Mouse (Mus musculus): ENCODE results near the gene Anapc11. TPM values are rescaled to one million over a fixed set of nuclear protein-coding genes. Genes with fewer than 3 reads are reported as not detected.

Gene Anapc11
- polyA plus RNA-seq, 2 experiments: 190 to 248 TPM

DNA sequence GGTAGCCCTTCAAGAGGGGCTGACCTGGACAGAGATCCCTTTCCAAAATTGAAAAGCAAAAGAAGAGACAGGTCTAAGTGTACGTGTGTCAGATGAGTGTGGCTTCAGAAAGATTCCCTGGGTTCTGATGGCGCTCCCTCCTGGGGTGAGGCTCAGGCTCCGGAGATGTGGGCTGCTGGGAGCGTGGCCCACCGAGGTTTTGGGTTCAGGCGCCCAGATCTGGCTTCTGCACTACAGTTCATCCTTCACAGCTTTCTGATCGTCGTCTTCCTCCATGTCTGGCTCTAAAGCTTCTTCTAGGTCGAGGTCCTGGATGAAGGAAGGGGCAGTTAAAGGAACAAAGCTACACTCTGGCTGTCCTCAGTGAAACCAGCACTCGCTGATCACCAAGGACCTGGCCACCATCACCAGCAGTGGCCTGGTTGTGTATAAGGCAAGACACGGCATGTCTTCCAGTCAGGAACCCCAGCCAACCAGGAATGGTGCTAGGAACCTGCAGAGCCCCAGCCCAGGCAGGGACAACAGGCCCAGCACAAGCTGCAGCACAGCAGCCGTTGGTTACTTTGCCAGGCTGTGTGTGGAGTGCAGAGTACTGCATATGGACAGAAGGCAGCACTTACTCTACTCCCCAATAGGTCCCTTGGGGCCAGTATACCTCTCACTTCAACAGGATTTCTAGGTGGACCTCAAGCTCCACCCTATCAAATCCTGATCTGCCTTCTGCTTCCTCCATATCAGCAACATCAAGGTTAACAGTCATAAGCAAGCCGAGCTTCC is 37.1 kb upstream of the Anapc11 start:
- peaks cover 74% of the 10 kb centered on the region for H3K36me3 ChIP-seq (ENCODE audit: control insufficient read depth, insufficient read depth, low read length)
- H3K4me3 ChIP-seq (replicated peaks; ENCODE audit: low read length): no peak overlapping the region
- H3K9ac ChIP-seq (ENCODE audit: low read depth, low read length, severe bottlenecking): no peak overlapping the region
- no peaks in the 10 kb centered on the region for H3K9me3 ChIP-seq (ENCODE audit: control insufficient read depth, low read length)
- no peak for ATAC-seq (ENCODE audit: low FRiP score, low read depth)
- no peaks in the 10 kb centered on the region for H3K4me1 ChIP-seq (ENCODE audit: control insufficient read depth, insufficient read depth, low read length)
- no peak for DNase-seq (ENCODE audit: low spot score)
- TF ChIP-seq POLR2A (IDR thresholded peaks at IDR 0.05; ENCODE audit: borderline replicate concordance, extremely low read depth, insufficient read depth, insufficient read length): no peak
- H3K27ac ChIP-seq (replicated peaks; ENCODE audit: low read depth, low read length): no peak overlapping the region
- 93% methylated on average over 13 of the region's 13 CpGs for WGBS
- H3K27me3 ChIP-seq (ENCODE audit: control insufficient read depth, insufficient read depth, low read length): no peaks in the 10 kb centered on the region
- no peak overlapping the region for H3K4me2 ChIP-seq (replicated peaks; ENCODE audit: low read depth, low read length, severe bottlenecking)

DNA sequence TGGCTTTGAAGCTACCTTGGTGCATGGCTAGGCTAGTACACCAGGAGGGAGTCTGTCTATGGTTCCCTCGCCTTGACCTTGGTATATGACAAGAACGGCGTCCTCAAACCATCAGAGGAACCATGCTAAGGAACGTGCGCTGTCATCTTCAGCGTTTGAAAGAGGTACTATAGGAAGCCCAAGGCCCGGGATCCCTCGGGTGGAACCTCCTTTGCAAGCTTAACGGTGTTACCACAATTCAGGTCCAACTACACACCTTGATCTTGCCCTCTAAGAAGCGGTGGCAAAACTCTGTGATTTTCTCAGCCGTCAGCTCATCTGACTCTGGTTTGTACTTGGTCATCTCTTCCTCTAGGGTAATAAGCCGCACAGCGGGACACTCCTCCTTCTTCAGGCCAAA is 35.3 kb upstream of the Anapc11 start:
- no peaks in the 10 kb centered on the region for H3K27me3 ChIP-seq (ENCODE audit: control insufficient read depth, insufficient read depth, low read length)
- ATAC-seq (ENCODE audit: low FRiP score, low read depth) (no peak), DNase-seq (ENCODE audit: low spot score) (no peak)
- peaks cover 92% of the 10 kb centered on the region for H3K36me3 ChIP-seq (ENCODE audit: control insufficient read depth, insufficient read depth, low read length)
- H3K9ac ChIP-seq (ENCODE audit: low read depth, low read length, severe bottlenecking): no peak overlapping the region
- H3K4me2 ChIP-seq (replicated peaks; ENCODE audit: low read depth, low read length, severe bottlenecking): no peak overlapping the region
- no peak overlapping the region for H3K27ac ChIP-seq (replicated peaks; ENCODE audit: low read depth, low read length)
- H3K4me1 ChIP-seq (ENCODE audit: control insufficient read depth, insufficient read depth, low read length): no peaks in the 10 kb centered on the region
- WGBS: 97% methylated on average over 13 of the region's 13 CpGs
- TF ChIP-seq POLR2A (IDR thresholded peaks at IDR 0.05; ENCODE audit: borderline replicate concordance, extremely low read depth, insufficient read depth, insufficient read length): no peak
- no peaks in the 10 kb centered on the region for H3K9me3 ChIP-seq (ENCODE audit: control insufficient read depth, low read length)
- H3K4me3 ChIP-seq (replicated peaks; ENCODE audit: low read length): no peak overlapping the region

DNA sequence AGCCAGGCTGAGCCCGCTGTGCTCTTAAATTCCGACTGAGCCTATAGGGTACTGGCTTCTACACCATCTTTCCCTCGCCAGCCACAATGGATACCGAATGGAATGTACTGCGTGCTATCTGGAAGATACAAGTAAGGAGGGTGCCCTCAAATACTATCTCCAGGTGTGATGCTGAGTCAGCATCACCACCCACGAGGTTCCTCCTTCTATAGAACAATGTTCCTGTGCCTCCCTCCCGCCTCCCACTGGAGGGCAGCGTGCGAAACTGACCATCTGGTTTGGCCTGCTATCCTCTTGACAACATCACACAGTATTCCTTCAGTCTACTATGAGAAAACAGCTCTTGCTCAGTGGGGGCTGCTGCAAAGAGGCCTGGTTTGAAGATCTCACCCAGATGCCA is 33.1 kb upstream of the Anapc11 start:
- H3K4me3 ChIP-seq (replicated peaks; ENCODE audit: low read length): no peak overlapping the region
- DNase-seq (ENCODE audit: low spot score): no peak
- WGBS: 86% methylated on average over 9 of the region's 9 CpGs
- no peaks in the 10 kb centered on the region for H3K9me3 ChIP-seq (ENCODE audit: control insufficient read depth, low read length)
- H3K36me3 ChIP-seq (ENCODE audit: control insufficient read depth, insufficient read depth, low read length): peaks cover 96% of the 10 kb centered on the region
- no peaks in the 10 kb centered on the region for H3K27me3 ChIP-seq (ENCODE audit: control insufficient read depth, insufficient read depth, low read length)
- no peak overlapping the region for H3K4me2 ChIP-seq (replicated peaks; ENCODE audit: low read depth, low read length, severe bottlenecking)
- H3K4me1 ChIP-seq (ENCODE audit: control insufficient read depth, insufficient read depth, low read length): 0 out of 2 replicates have a peak, but pooled peaks cover 2% of the 10 kb centered on the region
- no peak overlapping the region for H3K9ac ChIP-seq (ENCODE audit: low read depth, low read length, severe bottlenecking)
- TF ChIP-seq POLR2A (IDR thresholded peaks at IDR 0.05; ENCODE audit: borderline replicate concordance, extremely low read depth, insufficient read depth, insufficient read length): no peak
- no peak overlapping the region for H3K27ac ChIP-seq (replicated peaks; ENCODE audit: low read depth, low read length)
- ATAC-seq (ENCODE audit: low FRiP score, low read depth): no peak

DNA sequence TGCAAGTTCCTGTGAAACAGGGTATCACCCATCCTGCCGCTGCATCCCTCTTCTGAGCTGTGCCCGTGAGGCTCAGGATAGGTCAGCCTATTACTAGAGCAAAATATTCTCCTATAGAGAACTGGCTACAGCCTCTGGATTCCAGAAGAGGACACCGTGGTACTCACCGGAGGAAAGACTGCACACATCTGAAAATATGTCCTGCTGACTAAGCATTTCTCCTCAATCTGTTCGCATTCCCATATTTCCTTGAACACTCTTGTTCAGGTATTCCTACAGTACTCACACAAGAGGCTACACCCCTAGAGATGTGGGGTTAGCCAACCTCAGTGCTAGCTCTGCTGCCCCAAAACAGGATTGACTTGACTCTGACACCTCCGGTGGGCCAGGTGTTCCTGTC is 29.9 kb upstream of the Anapc11 start:
- ATAC-seq (ENCODE audit: low FRiP score, low read depth) (no peak), DNase-seq (ENCODE audit: low spot score) (no peak)
- no peaks in the 10 kb centered on the region for H3K27me3 ChIP-seq (ENCODE audit: control insufficient read depth, insufficient read depth, low read length)
- no peak overlapping the region for H3K27ac ChIP-seq (replicated peaks; ENCODE audit: low read depth, low read length)
- H3K4me3 ChIP-seq (replicated peaks; ENCODE audit: low read length): no peak overlapping the region
- H3K36me3 ChIP-seq (ENCODE audit: control insufficient read depth, insufficient read depth, low read length): peaks cover 80% of the 10 kb centered on the region
- H3K9ac ChIP-seq (ENCODE audit: low read depth, low read length, severe bottlenecking): no peak overlapping the region
- no peak for TF ChIP-seq POLR2A (IDR thresholded peaks at IDR 0.05; ENCODE audit: borderline replicate concordance, extremely low read depth, insufficient read depth, insufficient read length)
- no peaks in the 10 kb centered on the region for H3K9me3 ChIP-seq (ENCODE audit: control insufficient read depth, low read length)
- peaks cover 16% of the 10 kb centered on the region for H3K4me1 ChIP-seq (ENCODE audit: control insufficient read depth, insufficient read depth, low read length)
- 93% methylated on average over 6 of the region's 6 CpGs for WGBS
- no peak overlapping the region for H3K4me2 ChIP-seq (replicated peaks; ENCODE audit: low read depth, low read length, severe bottlenecking)

DNA sequence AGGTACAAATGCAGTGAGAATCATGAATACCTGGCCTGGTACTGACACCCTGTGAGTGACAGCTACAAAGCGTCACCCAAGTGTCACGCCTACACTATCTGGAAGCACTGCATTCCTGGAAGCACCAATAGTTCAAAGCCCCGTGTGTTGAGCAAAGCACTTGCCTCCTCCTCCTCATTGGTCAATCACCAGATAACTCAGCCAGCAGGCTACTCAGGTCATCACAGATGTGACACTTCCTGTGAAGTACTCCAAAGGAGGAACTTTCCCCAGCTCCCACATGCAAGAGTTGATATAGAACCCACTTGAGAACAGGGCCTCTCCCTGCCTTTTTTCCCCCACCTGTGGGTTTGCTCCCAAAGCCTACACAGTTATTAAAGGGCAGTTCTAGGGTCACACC is 27.1 kb upstream of the Anapc11 start:
- Histone ChIP-seq H3K27me3 (ENCODE audit: control insufficient read depth, insufficient read depth, low read length) (no peaks in the 10 kb centered on the region), H3K9ac (ENCODE audit: low read depth, low read length, severe bottlenecking) (peak overlapping the region; percentile 96), H3K4me1 (ENCODE audit: control insufficient read depth, insufficient read depth, low read length) (peaks cover 21% of the 10 kb centered on the region), H3K9me3 (ENCODE audit: control insufficient read depth, low read length) (no peaks in the 10 kb centered on the region), H3K36me3 (ENCODE audit: control insufficient read depth, insufficient read depth, low read length) (peaks cover 53% of the 10 kb centered on the region), H3K4me2 (replicated peaks; ENCODE audit: low read depth, low read length, severe bottlenecking) (peak overlapping the region; percentile 76), H3K27ac (replicated peaks; ENCODE audit: low read depth, low read length) (no peak overlapping the region), H3K4me3 (replicated peaks; ENCODE audit: low read length) (peak overlapping the region; percentile 94)
- DNase-seq (ENCODE audit: low spot score): no peak
- no peak for ATAC-seq (ENCODE audit: low FRiP score, low read depth)
- no peak for TF ChIP-seq POLR2A (IDR thresholded peaks at IDR 0.05; ENCODE audit: borderline replicate concordance, extremely low read depth, insufficient read depth, insufficient read length)
- WGBS: 73% methylated on average over 3 of the region's 3 CpGs
